Mouse (Mus musculus) G1E (cell line): ENCODE results near the gene Blnk.

ENCODE experiments used
- CTCF ChIP-seq: IDR thresholded peaks from 2 replicates; pipeline ENCODE4 v1.5.1; 2012; ENCODE audit warnings: low read depth, low read length, inconsistent platforms, mixed read lengths
- GATA1 ChIP-seq: IDR thresholded peaks from 2 replicates; pipeline ENCODE4 v1.6.1; 2012; ENCODE audit warnings: borderline replicate concordance, low read length, inconsistent platforms, mixed read lengths
- GATA2 ChIP-seq: IDR thresholded peaks from 2 replicates; pipeline ENCODE4 v1.6.1; 2012; ENCODE audit warnings: low read depth, low read length, inconsistent platforms, borderline replicate concordance
- POLR2AphosphoS5 ChIP-seq: IDR thresholded peaks from 2 replicates; pipeline ENCODE4 v1.6.1; 2012; ENCODE audit warnings: low read depth, low read length, inconsistent platforms; ENCODE audit not compliant: insufficient replicate concordance

DNA sequence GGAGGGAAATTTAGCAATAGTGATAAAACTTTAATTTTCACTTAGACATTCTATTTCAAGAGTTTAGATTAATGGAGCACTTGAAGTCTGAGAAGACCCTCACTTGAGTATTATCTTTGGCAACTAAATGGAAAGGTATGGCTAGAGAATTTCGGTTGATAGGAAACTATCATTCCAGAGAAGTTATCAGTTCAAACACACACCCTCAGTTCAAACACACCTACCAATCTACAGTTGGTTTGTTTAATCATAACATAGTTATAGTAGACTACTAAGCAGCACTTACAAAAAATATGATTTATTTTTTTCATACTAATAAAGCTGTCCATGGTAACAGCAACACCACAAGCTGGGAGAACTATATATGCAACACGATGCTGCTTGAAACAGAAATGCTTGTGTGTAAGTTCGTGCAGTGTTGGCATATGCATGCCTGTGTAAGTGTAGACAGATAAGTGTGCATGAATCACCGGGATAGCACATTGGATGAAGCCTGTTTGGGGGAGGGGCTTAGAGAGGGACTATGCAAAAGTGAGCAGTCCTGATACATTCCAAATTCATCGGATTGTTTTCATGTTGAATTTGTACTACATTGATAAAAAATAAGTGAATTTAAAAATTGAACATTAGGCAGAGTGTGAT lies 22.9 kb downstream of the Blnk start:
- no peak for TF ChIP-seq CTCF
- no peak for TF ChIP-seq POLR2AphosphoS5
- no peak for TF ChIP-seq GATA1
- no peak for TF ChIP-seq GATA2
